Mouse (Mus musculus) right cerebral cortex, postnatal 25 days (tissue): ENCODE measurements around the gene Gm20815.
"Not testable (repeated sequence)": the region's sequence is repeated elsewhere in the genome, so short reads cannot be mapped to it uniquely, and the experiment has no call there.

Experiments used
- DNase-seq: peaks from one replicate; pipeline ENCODE4 v3.0.0; 2022

Gene Gm20815

GRCm38 (mm10) chrY:8835069-8835468, at the start of gene Gm20815:
TSS of gene Gm20815 (minus strand) at chrY:8835169.
- not testable (repeated sequence) for DNase-seq
